Mouse (Mus musculus) forebrain, postnatal 0 days (tissue): ENCODE results near the gene Rab22a. TPM values are rescaled to one million over a fixed set of nuclear protein-coding genes. Genes with fewer than 3 reads are reported as not detected.
A peak's percentile ranks its signal among the peaks of the same experiment; 100 is the strongest.

Source experiments
- ATAC-seq: fragments of 200-750 bp; cut with Nextera tagmentation; 2 replicates; pipeline ENCODE4 v1.8.0; 2017; ENCODE audit warnings: mild to moderate bottlenecking, moderate library complexity
- DNase-seq: peaks from one replicate; pipeline ENCODE4 v3.0.0-alpha.2; 2015
- H3K27ac ChIP-seq: fragments of 300-500 bp; sonication (generic); 2 replicates; pipeline ENCODE4 v1.5.1; 2014; ENCODE audit warnings: low read depth, mild to moderate bottlenecking, antibody characterized with exemption, low read length, moderate library complexity, mixed read lengths
- H3K27me3 ChIP-seq: fragments of 300-500 bp; sonication (generic); 2 replicates; pipeline ENCODE4 v1.6.1; 2014; ENCODE audit warnings: mild to moderate bottlenecking, low read length, mixed read lengths; ENCODE audit not compliant: insufficient read depth
- H3K36me3 ChIP-seq: fragments of 300-500 bp; sonication (generic); 2 replicates; pipeline ENCODE4 v1.6.1; 2014; ENCODE audit warnings: mild to moderate bottlenecking, moderate library complexity; ENCODE audit not compliant: insufficient read depth
- H3K4me1 ChIP-seq: fragments of 300-500 bp; sonication (generic); 2 replicates; pipeline ENCODE4 v1.6.1; 2014; ENCODE audit warnings: antibody characterized with exemption; ENCODE audit not compliant: insufficient read depth
- H3K4me2 ChIP-seq: fragments of 300-500 bp; sonication (generic); 2 replicates; pipeline ENCODE4 v1.6.1; 2014; ENCODE audit warnings: low read depth, mild to moderate bottlenecking, moderate library complexity
- H3K4me3 ChIP-seq: fragments of 300-500 bp; sonication (generic); 2 replicates; pipeline ENCODE4 v1.5.1; 2014; ENCODE audit warnings: low read depth, low read length, mixed read lengths
- H3K9ac ChIP-seq: fragments of 300-500 bp; sonication (generic); 2 replicates; pipeline ENCODE4 v1.6.1; 2014; ENCODE audit warnings: mild to moderate bottlenecking
- H3K9me3 ChIP-seq: fragments of 300-500 bp; sonication (generic); 2 replicates; pipeline ENCODE4 v1.6.1; 2016; ENCODE audit warnings: low read length
- CTCF ChIP-seq: sonication (generic); IDR thresholded peaks from 2 replicates; pipeline ENCODE4 v1.5.1; 2016; ENCODE audit warnings: antibody characterized with exemption, control low read depth, low read depth
- WGBS: fragments of 180-500 bp; shearing (Covaris S2); extraction: QIAGEN DNeasy Blood & Tissue Kit; methylation state at CpG from one replicate; pipeline ENCODE4 v1.1.7; 2014; 5-methylcytosine and 5-hydroxymethylcytosine counted together
- polyA plus RNA-seq: library from polyadenylated mRNA; unstranded; fragments of >200 nt; fragmentation: Nextera tagmentation; extraction: Ambion mirVana; gene quantifications from 2 replicates; pipeline ENCODE4 v1.2.1, GENCODE M21; 2015
- total RNA-seq: library from RNA; depleted of rRNA; stranded (reverse); fragments of >200 nt; gene quantifications from 2 replicates; pipeline ENCODE4 v1.2.3, GENCODE M21; 2014

Rab22a gene
- total and polyA plus RNA-seq, 2 experiments from 2014 or later = 23.0 to 37.0 TPM

GRCm38 (mm10) chr2:173737222-173737989 lies 77.8 kb downstream of the Rab22a start, which contains the start of gene Vapb:
TSS of gene Vapb (plus strand) at chr2:173737511.
- TF ChIP-seq CTCF = peak; percentile 46; the same call in 1 of the 2 replicates
- peak; percentile 99 for ATAC-seq

GRCm38 (mm10) chr2:173738232-173738631 lies 78.7 kb downstream of the Rab22a start:
- 89% methylated on average over 9 of the region's 9 CpGs for WGBS
- peak overlapping the region; percentile 95 for H3K4me3 ChIP-seq
- no peaks in the 10 kb centered on the region for H3K27me3 ChIP-seq

More at GRCm38 (mm10) chr2:173737222-173737989, 77.8 kb downstream of the Rab22a start, which contains the start of gene Vapb:
- DNase-seq = peak; percentile 100
- 2% methylated on average over 68 of the region's 70 CpGs for WGBS
- H3K4me3 ChIP-seq = peak within 1 kb of the TSS; percentile 95
- H3K9me3 ChIP-seq = no peaks in the 10 kb centered on the region
- peak within 1 kb of the TSS; percentile 88 for H3K9ac ChIP-seq
- H3K27me3 ChIP-seq = no peaks in the 10 kb centered on the region
- H3K4me1 ChIP-seq = peaks cover 8% of the 10 kb centered on the region
- H3K36me3 ChIP-seq = no peaks in the 10 kb centered on the region
- peak within 1 kb of the TSS; percentile 66 for H3K4me2 ChIP-seq
- peak within 1 kb of the TSS; percentile 84 for H3K27ac ChIP-seq

GRCm38 (mm10) chr2:173739107-173739506 lies 79.5 kb downstream of the Rab22a start:
- Histone ChIP-seq H3K4me1 (peaks cover 8% of the 10 kb centered on the region), H3K27ac (no peak overlapping the region), H3K27me3 (no peaks in the 10 kb centered on the region), H3K9ac (no peak overlapping the region), H3K36me3 (no peaks in the 10 kb centered on the region), H3K9me3 (no peaks in the 10 kb centered on the region), H3K4me2 (no peak overlapping the region), H3K4me3 (no peak overlapping the region)
- DNase-seq (no peak), ATAC-seq (no peak)
- no peak for TF ChIP-seq CTCF
- WGBS = 93% methylated on average over 7 of the region's 7 CpGs

More at GRCm38 (mm10) chr2:173738232-173738631, 78.7 kb downstream of the Rab22a start:
- peak overlapping the region; percentile 66 for H3K4me2 ChIP-seq
- H3K4me1 ChIP-seq = peaks cover 8% of the 10 kb centered on the region
- no peaks in the 10 kb centered on the region for H3K9me3 ChIP-seq
- peak overlapping the region; percentile 88 for H3K9ac ChIP-seq
- TF ChIP-seq CTCF = no peak
- no peak overlapping the region for H3K27ac ChIP-seq
- H3K36me3 ChIP-seq = no peaks in the 10 kb centered on the region
- DNase-seq (no peak), ATAC-seq (no peak)

- no peak overlapping the region for H3K4me2 ChIP-seq
Measured at GRCm38 (mm10) chr2:173742090-173742489, 82.5 kb downstream of the Rab22a start.

GRCm38 (mm10) chr2:173742744-173743143 lies 83.2 kb downstream of the Rab22a start:
- H3K9ac ChIP-seq = no peak overlapping the region
- WGBS = 81% methylated on average over 9 of the region's 9 CpGs
- ATAC-seq = no peak

More at GRCm38 (mm10) chr2:173742090-173742489, 82.5 kb downstream of the Rab22a start:
- DNase-seq (no peak), ATAC-seq (no peak)
- Histone ChIP-seq H3K36me3 (no peaks in the 10 kb centered on the region), H3K4me3 (no peak overlapping the region), H3K9me3 (no peaks in the 10 kb centered on the region), H3K27ac (no peak overlapping the region), H3K9ac (no peak overlapping the region), H3K4me1 (peaks cover 8% of the 10 kb centered on the region), H3K27me3 (no peaks in the 10 kb centered on the region)
- 76% methylated on average over 13 of the region's 13 CpGs for WGBS
- TF ChIP-seq CTCF = no peak

GRCm38 (mm10) chr2:173744070-173744815 lies 84.7 kb downstream of the Rab22a start:
- H3K36me3 ChIP-seq = no peaks in the 10 kb centered on the region
- no peaks in the 10 kb centered on the region for H3K27me3 ChIP-seq
- H3K9me3 ChIP-seq = no peaks in the 10 kb centered on the region
- no peak overlapping the region for H3K9ac ChIP-seq
- H3K27ac ChIP-seq = no peak overlapping the region
- DNase-seq (no peak), ATAC-seq (no peak)
- no peak overlapping the region for H3K4me3 ChIP-seq
- no peak for TF ChIP-seq CTCF
- 92% methylated on average over 7 of the region's 7 CpGs for WGBS
- H3K4me1 ChIP-seq = no peaks in the 10 kb centered on the region
- no peak overlapping the region for H3K4me2 ChIP-seq

More at GRCm38 (mm10) chr2:173742744-173743143, 83.2 kb downstream of the Rab22a start:
- no peak overlapping the region for H3K4me3 ChIP-seq
- no peaks in the 10 kb centered on the region for H3K36me3 ChIP-seq
- no peaks in the 10 kb centered on the region for H3K27me3 ChIP-seq
- TF ChIP-seq CTCF = no peak
- no peak for DNase-seq
- H3K27ac ChIP-seq = no peak overlapping the region
- H3K4me2 ChIP-seq = no peak overlapping the region
- H3K4me1 ChIP-seq = peaks cover 7% of the 10 kb centered on the region
- H3K9me3 ChIP-seq = no peaks in the 10 kb centered on the region
